Mouse (Mus musculus): Measurements from ENCODE around the gene Ptpn1. TPM values are rescaled to one million over a fixed set of nuclear protein-coding genes. Genes with fewer than 3 reads are reported as not detected.

Ptpn1 gene
- polyA plus RNA-seq, 1 experiment, result 34.3 TPM

DNA sequence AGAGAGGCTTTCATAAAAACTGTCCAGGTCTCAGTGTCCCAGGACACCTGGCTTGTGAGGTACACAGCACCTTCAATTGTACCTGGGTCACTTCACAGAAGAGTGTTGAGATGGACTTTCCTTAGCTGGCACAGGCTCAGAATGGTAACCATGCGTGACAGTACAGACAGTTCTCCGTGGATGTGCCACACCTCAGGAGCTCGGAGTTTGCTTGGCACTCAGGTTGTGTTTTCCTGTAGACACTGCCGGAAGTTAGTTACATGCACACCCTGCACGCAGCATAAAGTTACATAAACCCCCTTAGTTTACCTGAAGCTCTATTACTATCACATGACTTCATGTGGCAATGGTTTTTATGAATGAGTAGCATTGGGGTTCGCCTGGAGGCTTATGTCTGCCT, 18.8 kb downstream of the Ptpn1 start:
- Histone ChIP-seq H3K4me1 (ENCODE audit: control insufficient read depth, insufficient read depth, low read length) (peaks cover 25% of the 10 kb centered on the region), H3K4me3 (replicated peaks; ENCODE audit: control insufficient read depth, low read depth, low read length) (no peak overlapping the region), H3K27ac (ENCODE audit: control insufficient read depth, insufficient read depth, low read depth, low read length, poor library complexity) (no peak overlapping the region)
- WGBS, result 74% methylated on average over 6 of the region's 6 CpGs
- TF ChIP-seq CTCF (IDR thresholded peaks at IDR 0.05; ENCODE audit: control insufficient read depth, insufficient read depth, low read length) (no peak), POLR2A (IDR thresholded peaks at IDR 0.05; ENCODE audit: borderline replicate concordance, control insufficient read depth, low read depth, low read length) (no peak)

- TF ChIP-seq POLR2A (IDR thresholded peaks at IDR 0.05; ENCODE audit: borderline replicate concordance, control insufficient read depth, low read depth, low read length), result no peak
- TF ChIP-seq CTCF (IDR thresholded peaks at IDR 0.05; ENCODE audit: control insufficient read depth, insufficient read depth, low read length), result no peak
- H3K4me3 ChIP-seq (replicated peaks; ENCODE audit: control insufficient read depth, low read depth, low read length), result no peak overlapping the region
- no peak overlapping the region for H3K27ac ChIP-seq (ENCODE audit: control insufficient read depth, insufficient read depth, low read depth, low read length, poor library complexity)
- peaks cover 25% of the 10 kb centered on the region for H3K4me1 ChIP-seq (ENCODE audit: control insufficient read depth, insufficient read depth, low read length)
- WGBS, result 64% methylated on average over 13 of the region's 13 CpGs
Measured at GRCm38 (mm10) chr2:167951301-167952211, 19.7 kb downstream of the Ptpn1 start.

DNA sequence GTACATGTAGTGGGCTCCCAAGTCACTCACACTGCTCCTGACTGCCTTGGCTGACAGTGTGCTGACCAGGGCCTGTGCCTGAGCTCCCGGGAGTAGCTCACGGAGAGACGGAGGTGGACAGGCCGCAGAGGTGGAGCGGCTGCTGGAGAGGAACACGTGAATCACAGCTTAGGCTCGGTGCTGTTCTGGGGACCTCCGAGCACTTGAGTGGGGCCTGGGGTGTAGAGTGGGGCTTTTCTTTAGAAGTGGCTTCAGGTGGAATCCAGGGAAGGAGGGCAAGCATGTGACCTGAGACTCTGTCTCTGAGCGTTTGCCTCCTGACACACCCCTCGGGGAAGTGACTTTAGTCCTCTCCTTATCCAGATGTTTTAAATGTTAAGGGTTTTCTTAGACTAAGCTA, 22.0 kb downstream of the Ptpn1 start:
- WGBS, result 88% methylated on average over 10 of the region's 10 CpGs
- Histone ChIP-seq H3K27ac (ENCODE audit: control insufficient read depth, insufficient read depth, low read depth, low read length, poor library complexity) (no peak overlapping the region), H3K4me1 (ENCODE audit: control insufficient read depth, insufficient read depth, low read length) (peaks cover 21% of the 10 kb centered on the region), H3K4me3 (replicated peaks; ENCODE audit: control insufficient read depth, low read depth, low read length) (no peak overlapping the region)
- TF ChIP-seq POLR2A (IDR thresholded peaks at IDR 0.05; ENCODE audit: borderline replicate concordance, control insufficient read depth, low read depth, low read length), result no peak
- TF ChIP-seq CTCF (IDR thresholded peaks at IDR 0.05; ENCODE audit: control insufficient read depth, insufficient read depth, low read length), result no peak

DNA sequence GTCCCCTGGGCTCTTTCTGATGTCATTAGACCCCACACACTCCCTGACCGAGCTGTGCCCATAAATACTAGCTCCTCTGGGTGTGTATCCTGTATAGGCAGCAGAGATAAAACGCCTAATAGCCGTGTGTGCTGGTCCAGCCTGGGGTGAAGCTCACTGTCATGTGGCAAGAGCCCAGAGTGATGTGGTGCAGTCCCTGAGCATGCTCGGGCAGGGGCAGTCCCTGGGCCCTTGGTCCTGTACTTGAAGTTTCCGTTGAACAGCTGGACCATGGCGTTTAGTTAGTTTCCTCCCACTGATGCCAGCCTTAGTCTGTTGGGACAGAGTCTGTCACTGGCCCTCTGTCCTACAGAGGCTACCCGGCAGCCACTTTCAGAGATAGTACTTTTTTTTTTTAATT, 23.1 kb downstream of the Ptpn1 start:
- Histone ChIP-seq H3K4me3 (replicated peaks; ENCODE audit: control insufficient read depth, low read depth, low read length) (no peak overlapping the region), H3K27ac (ENCODE audit: control insufficient read depth, insufficient read depth, low read depth, low read length, poor library complexity) (no peak overlapping the region; the same call in 1 of the 2 replicates), H3K4me1 (ENCODE audit: control insufficient read depth, insufficient read depth, low read length) (peaks cover 14% of the 10 kb centered on the region)
- 64% methylated on average over 7 of the region's 7 CpGs for WGBS
- TF ChIP-seq POLR2A (IDR thresholded peaks at IDR 0.05; ENCODE audit: borderline replicate concordance, control insufficient read depth, low read depth, low read length) (no peak), CTCF (IDR thresholded peaks at IDR 0.05; ENCODE audit: control insufficient read depth, insufficient read depth, low read length) (no peak)

DNA sequence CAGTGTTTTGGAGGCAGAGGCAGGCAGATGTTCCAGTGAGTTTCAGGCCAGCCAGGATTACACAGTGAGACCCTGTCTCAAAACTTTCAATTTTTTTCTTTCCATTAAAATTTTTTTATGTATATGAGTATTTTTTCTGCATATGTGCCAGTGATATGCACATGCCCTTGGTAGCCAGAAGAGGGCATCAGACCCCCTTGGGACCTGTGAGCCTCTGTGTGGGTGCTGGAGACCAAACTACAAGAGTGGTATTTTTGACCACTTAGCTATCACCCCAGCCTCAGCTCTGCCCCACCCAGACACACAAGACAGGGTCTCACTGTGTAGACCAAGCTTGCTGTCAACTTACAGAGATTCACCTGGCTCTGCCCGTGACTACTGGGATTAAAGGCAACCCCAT, 25.7 kb downstream of the Ptpn1 start:
- TF ChIP-seq POLR2A (IDR thresholded peaks at IDR 0.05; ENCODE audit: borderline replicate concordance, control insufficient read depth, low read depth, low read length) (no peak), CTCF (IDR thresholded peaks at IDR 0.05; ENCODE audit: control insufficient read depth, insufficient read depth, low read length) (peak; percentile 60)
- Histone ChIP-seq H3K27ac (ENCODE audit: control insufficient read depth, insufficient read depth, low read depth, low read length, poor library complexity) (no peak overlapping the region), H3K4me1 (ENCODE audit: control insufficient read depth, insufficient read depth, low read length) (peaks cover 13% of the 10 kb centered on the region), H3K4me3 (replicated peaks; ENCODE audit: control insufficient read depth, low read depth, low read length) (no peak overlapping the region)
- 82% methylated on average over 1 of the region's 1 CpGs for WGBS

GRCm38 (mm10) chr2:167958082-167958788, 26.4 kb downstream of the Ptpn1 start:
- 50% methylated on average over 5 of the region's 5 CpGs for WGBS
- Histone ChIP-seq H3K27ac (ENCODE audit: control insufficient read depth, insufficient read depth, low read depth, low read length, poor library complexity) (peak overlapping the region; percentile 68), H3K4me1 (ENCODE audit: control insufficient read depth, insufficient read depth, low read length) (peaks cover 13% of the 10 kb centered on the region), H3K4me3 (replicated peaks; ENCODE audit: control insufficient read depth, low read depth, low read length) (no peak overlapping the region)
- TF ChIP-seq CTCF (IDR thresholded peaks at IDR 0.05; ENCODE audit: control insufficient read depth, insufficient read depth, low read length), result no peak
- no peak for TF ChIP-seq POLR2A (IDR thresholded peaks at IDR 0.05; ENCODE audit: borderline replicate concordance, control insufficient read depth, low read depth, low read length)

DNA sequence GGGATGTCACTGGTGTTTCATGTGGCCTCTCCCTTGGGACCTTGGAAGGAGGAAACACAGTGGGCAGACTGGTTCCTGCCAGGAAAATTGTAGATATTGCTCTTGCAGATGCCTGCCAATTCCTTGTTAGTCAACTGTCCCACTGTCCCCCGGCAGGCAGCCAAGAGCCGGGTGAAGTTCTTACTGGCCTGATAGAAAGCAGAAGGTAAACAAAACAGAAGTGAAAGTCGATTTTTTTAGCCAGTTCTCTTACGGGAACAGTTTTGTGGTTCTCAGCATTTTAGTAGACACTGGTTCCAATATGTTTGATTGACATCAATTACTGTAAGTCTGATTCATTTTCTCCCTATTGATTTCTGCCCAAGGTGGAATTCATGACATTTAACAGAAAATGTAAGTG, 27.0 kb downstream of the Ptpn1 start:
- Histone ChIP-seq H3K4me3 (replicated peaks; ENCODE audit: control insufficient read depth, low read depth, low read length) (no peak overlapping the region), H3K27ac (ENCODE audit: control insufficient read depth, insufficient read depth, low read depth, low read length, poor library complexity) (peak overlapping the region; percentile 85), H3K4me1 (ENCODE audit: control insufficient read depth, insufficient read depth, low read length) (peaks cover 13% of the 10 kb centered on the region)
- TF ChIP-seq POLR2A (IDR thresholded peaks at IDR 0.05; ENCODE audit: borderline replicate concordance, control insufficient read depth, low read depth, low read length), result no peak
- TF ChIP-seq CTCF (IDR thresholded peaks at IDR 0.05; ENCODE audit: control insufficient read depth, insufficient read depth, low read length), result no peak
- 1% methylated on average over 4 of the region's 4 CpGs for WGBS

DNA sequence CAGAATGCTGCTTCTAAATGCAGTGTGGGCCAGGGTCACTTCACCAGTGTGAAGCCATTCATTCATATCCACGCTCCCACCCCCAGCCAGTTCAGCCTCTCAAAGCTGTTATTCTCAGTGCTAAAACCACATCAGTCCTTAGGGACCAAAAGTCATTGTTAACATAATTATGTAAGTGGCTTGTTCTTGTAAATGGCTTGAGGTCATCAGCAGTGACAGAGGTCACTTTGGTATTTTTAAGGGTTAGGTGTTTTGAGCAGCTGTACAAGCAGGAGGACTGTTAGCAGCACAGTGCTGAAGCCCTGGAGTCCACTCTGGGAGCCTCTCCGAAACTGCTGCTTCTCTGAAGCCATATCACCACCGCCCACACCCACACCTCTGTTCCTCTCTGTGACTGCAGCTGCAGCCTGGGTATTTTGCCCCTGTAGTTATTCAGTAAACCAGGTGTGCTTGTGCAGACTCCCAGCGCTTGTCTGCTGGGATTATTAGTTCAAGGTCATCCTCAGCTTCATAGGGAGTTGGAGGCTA, 27.6 kb downstream of the Ptpn1 start:
- no peak overlapping the region for H3K4me3 ChIP-seq (replicated peaks; ENCODE audit: control insufficient read depth, low read depth, low read length)
- H3K27ac ChIP-seq (ENCODE audit: control insufficient read depth, insufficient read depth, low read depth, low read length, poor library complexity), result peak overlapping the region; percentile 85
- 34% methylated on average over 4 of the region's 4 CpGs for WGBS
- no peak for TF ChIP-seq POLR2A (IDR thresholded peaks at IDR 0.05; ENCODE audit: borderline replicate concordance, control insufficient read depth, low read depth, low read length)
- TF ChIP-seq CTCF (IDR thresholded peaks at IDR 0.05; ENCODE audit: control insufficient read depth, insufficient read depth, low read length), result no peak
- H3K4me1 ChIP-seq (ENCODE audit: control insufficient read depth, insufficient read depth, low read length), result peaks cover 13% of the 10 kb centered on the region

Data from bone marrow, adult 2 months (tissue).